Mouse (Mus musculus): ENCODE measurements around the gene Galnt9.

The Galnt9 gene

DNA sequence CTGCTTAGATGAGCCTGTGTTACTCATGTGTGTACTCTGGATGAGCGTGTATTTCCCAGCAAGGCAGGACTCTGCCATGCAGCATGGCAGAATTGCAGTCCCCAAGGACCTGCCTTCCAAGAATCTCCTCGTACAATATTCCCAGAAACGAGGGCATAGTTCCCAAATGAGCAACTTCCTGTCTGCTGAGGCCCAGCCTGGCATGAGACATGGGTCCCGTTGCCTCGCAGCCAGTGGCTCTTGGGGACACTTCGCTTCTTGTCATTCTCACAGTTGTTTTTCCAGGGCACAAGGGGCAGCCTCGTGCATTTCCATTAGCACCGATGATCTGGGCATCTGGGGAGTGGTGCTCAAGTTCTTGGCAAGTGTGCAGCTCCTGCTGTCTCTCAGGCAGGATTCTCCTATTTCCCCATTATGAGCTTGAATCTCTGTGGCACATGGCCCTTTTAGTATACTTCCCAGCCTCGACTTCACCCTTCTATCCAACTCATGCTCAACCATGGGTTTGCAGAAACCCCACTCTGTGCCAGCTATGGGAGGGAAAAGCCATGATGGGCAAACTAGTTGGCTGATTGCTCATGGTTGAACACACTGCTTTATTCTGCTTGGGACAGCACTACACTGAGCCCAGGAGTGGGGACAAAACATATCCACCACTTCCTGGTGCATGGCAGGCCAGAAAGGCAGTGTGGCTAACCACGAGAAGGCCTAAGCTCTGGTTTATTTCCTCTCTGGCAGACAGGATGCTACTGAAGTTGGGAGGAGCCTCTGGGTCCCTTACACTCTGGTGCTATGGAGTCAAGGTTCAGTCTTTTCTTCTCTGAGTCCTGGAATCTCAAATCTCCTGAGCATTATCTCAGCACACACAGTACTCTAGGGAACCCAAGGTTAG lies 38.7 kb downstream of the Galnt9 start:
- no peak for DNase-seq (ENCODE audit: low read depth in 1 of 2, low spot score in 2 of 2)

DNA sequence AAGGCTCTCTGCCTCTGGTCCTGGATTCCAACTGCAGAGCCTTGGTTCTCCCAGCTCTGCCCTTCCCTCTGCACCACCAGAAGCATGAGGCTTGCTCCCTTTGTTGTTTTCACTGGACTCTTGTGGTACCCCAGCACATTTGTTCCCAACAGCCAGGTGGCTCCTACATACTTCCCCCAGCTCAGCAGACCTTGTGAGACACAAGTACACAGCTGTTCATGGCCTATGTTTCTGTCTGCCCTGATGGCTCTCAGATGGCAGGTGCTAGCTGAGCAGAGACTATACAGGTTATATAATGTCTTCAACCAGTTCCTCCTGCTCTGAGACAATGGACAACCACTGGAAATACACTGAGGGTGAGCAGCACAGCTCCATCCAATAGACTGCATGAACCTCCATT lies 43.3 kb downstream of the Galnt9 start:
- DNase-seq (ENCODE audit: low read depth in 1 of 2, low spot score in 2 of 2), result no peak

DNA sequence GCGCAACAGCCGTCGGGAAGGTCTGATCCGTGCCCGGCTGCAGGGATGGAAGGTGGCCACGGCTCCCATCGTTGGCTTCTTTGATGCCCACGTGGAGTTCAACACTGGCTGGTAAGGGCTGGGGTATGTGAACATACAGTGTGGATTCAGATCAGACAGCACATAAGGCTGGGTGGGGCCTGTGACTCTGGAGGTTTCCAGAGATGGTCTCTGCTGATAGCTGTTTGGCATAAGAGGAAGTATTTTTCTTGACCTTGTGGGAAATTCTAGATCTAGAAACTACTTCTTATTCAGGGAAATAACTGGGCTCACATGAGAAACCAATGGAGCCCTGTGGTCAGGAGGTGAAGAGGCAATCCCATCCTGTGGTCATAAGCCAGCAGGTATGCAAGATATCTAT lies 45.7 kb downstream of the Galnt9 start:
- no peak for DNase-seq (ENCODE audit: low read depth in 1 of 2, low spot score in 2 of 2)

DNA sequence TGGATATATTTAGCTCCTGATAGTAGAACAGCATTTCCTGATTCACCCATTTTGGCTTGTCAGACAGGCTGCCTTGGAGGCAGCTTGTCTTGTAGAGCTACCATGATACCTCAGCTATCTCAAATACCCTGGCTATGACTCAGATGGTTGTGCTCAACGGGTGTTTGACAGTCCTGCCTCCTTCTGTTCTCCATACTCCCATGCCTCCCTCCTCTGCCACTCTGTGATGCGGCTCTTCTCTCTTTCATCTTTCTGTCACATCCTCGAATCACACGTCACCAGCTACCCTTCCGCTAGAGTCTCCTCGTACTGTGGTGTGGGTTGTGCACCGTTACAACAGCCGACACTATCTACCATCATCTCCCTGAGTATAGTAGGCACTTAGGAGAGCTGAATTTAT lies 50.3 kb downstream of the Galnt9 start:
- DNase-seq (ENCODE audit: low read depth in 1 of 2, low spot score in 2 of 2), result no peak

DNA sequence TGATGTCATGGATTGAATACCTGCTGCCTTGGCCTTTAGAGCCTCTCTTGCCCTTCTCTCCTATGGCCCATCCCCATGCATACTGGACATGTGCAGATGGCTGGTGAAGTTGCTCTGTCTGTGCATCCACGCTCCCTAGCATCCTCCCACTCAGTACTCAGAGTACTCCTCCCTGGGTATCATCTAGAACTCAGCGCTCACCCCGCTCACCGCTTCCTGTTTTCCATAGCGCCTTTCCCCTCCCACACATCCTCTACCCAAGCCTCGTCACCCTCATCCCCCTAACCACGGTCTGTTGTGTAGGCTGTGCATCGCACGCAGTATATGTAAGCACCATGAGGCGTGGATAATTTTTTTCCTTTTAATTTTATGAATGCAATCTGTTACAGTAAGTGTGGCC lies 51.2 kb downstream of the Galnt9 start:
- DNase-seq (ENCODE audit: low read depth in 1 of 2, low spot score in 2 of 2), result no peak

DNA sequence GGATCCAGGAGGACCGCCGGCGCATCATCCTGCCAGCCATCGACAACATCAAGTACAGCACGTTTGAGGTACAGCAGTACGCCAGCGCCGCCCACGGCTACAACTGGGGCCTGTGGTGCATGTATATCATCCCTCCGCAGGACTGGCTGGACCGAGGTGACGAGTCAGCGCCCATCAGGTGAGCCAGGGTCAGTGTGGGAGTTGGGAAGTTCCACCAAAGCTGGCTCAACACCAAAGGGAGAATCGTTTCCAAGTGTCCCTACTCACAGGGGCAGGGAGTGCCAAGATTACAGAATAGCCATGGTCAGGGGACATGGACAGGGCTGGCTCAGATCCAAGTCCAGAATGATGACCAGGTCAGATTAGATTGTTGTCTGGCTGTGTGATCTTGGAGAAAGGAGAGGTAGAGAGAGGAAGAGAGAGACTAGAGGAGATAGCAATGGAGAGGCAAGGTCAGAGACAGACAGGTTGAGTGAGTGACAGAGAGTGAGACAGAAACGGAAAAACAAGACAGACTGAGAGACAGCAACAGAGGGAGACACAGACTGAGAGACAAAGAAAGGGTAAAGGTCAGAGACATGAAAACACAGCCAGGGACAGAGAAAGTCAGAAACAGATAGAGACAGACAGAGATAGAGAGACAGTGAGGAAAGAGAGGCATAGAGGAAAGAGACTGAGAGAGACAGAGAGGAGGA lies 52.1 kb downstream of the Galnt9 start:
- DNase-seq (ENCODE audit: low read depth in 1 of 2, low spot score in 2 of 2), result no peak

DNA sequence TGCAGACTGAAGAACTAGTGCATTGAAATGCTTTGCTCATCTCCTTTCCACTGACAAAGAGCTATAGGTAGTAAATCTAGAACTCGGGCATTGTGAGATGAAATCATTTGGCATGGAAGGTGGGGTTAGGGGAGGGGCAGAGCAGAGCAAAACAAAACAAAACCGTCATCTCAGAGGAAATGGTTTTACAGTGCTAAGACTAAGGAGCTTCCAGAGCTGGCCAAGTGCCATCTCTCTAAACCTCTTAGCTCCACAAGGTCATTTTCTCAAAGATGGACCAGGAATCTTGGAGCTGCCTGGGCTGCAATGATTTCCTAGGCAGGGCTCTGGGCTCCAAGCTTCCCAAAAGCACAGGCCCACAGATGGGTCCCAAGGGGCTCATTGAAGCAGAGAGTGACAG lies 53.3 kb downstream of the Galnt9 start:
- DNase-seq (ENCODE audit: low read depth in 1 of 2, low spot score in 2 of 2), result no peak

DNA sequence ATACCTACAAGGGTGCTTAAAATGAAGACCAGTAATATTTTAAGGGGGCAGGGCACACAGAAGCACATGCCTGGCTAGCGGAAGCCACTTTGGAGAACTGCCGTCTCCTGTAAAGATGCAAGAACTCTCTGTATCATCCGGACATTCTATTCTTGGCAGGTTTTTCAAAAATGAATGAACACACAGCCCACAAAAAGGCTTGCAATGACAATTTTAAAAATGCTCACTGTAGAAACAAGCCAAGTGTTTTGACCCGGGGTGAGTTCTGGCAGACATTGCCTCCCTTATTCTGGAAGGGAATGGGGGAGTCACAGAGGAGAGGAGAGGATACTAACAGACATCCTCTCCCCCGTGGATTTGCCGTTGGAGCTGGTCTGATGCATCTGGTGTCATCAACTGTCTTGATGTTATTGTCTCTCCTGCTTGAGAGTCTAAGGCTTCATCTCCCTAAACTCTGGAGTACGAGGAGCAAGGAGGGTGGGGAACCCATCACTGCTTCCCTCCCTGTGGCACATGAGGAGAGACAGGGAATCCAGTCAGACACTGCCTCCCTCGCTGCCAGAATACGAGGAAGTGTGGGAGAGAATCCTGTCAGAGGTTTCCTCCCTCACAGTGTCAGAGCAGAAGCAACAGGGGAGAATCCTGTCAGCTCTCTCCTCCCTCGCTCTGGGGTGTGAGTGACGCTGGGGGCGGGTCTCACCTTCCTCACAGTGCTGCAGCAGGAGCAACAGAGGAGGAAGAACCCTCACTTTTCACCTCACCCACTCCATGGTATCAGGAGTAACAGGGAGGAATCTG lies 54.3 kb downstream of the Galnt9 start:
- DNase-seq (ENCODE audit: low read depth in 1 of 2, low spot score in 2 of 2), result no peak

DNA sequence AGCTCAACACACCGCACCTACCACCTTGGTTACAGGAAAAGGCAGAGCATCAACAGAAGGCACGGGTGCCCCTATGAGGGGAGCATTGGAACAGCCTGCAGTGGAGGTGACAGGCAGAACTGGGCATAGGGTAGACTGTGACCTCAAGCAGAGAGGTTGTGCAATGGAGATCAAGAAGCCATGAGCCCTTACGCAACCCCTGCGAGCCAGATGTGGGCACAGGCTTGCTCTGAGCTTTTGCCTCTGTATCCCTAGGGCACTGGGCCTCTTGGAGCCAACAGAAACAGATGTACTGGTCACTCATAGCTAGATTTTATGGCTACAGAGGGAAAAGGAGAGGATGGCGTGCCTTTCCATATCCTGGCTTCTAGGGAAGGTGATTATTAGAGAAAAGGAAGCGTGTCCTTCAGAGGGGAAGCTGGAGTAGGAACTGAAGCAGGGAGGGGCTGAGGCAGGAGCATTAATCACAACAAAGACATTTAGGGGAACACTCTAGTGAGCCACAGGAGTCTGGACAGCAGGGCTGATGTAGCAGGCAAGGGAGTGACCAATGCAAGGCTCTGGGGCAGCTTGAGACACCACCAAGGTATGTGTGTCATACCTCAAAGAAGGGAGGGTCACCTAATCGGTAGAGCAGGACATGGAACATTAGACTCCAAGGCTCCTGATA lies 59.0 kb downstream of the Galnt9 start:
- DNase-seq (ENCODE audit: low read depth in 1 of 2, low spot score in 2 of 2), result peak; percentile 42 to 52

DNA sequence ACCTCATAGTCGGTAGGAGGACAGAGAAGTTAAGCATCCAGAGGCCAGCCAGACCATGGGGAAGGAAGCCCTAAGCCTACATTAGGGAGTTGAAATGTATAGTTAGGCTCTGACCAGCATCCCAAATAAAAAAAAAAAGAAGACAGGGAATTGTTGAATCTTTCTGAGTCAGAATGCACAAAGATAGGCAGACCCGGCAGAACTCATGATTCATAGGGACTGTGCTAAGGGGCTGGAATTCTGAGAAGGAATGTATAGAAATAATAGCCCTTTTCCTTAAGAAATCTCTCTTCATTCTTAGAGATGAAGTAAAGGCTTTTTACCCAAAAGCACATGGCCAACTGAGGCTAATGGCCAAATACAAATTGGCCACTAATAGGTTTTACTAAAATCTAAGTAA lies 60.2 kb downstream of the Galnt9 start:
- DNase-seq (ENCODE audit: low read depth in 1 of 2, low spot score in 2 of 2), result no peak

DNA sequence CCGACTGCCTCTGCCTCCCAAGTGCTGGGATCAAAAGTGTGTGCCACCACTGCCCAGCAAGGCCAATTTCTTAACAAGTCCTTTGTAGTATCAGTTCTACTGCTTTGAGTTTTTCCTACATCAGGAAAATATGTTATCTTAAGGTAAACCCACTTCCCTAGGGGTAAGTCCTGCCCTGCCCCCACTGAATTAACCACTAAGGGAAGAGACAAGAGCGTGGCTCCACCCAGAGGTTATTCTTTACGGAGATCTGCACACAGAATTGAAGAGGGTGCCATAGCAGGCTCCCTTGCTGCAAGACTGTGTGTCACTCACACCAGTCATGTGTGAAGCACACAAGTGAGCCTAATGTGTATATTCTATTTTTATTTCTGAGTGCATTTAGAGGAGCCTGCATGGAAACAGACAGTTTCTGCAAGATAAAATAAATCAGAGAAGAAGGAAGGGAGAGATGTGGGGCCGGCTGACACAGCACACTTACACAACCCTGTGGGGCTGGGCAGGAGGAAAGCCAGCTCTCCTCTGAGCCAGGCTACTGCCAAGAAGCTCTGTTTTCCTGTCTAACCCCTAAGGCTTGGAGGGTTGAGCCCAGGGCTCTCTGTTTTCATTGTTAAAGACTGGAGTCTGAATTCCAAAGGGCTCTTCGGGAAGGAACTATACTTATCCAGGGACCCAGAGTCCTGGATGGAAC lies 61.5 kb downstream of the Galnt9 start:
- no peak for DNase-seq (ENCODE audit: low read depth in 1 of 2, low spot score in 2 of 2)

DNA sequence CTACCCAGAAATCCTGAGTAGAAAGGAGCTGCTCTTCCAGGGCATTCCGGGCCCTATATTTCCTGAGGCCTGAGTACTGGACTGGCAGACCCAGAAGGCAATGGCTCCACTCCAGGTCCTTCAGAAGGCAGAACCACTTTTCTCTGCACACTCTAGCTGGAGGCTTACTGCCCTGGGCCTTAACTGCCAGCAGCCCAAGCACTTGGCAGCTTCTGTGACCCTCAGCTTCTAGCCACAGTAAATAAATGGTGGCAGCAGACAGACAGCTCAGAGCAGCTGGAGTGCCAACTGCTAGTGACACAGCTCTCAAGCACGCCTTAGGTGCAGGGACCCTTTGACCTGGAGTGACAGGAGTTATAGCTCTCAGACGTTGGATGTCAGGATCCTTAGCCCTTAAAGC lies 63.6 kb downstream of the Galnt9 start:
- no peak for DNase-seq (ENCODE audit: low read depth in 1 of 2, low spot score in 2 of 2)

DNA sequence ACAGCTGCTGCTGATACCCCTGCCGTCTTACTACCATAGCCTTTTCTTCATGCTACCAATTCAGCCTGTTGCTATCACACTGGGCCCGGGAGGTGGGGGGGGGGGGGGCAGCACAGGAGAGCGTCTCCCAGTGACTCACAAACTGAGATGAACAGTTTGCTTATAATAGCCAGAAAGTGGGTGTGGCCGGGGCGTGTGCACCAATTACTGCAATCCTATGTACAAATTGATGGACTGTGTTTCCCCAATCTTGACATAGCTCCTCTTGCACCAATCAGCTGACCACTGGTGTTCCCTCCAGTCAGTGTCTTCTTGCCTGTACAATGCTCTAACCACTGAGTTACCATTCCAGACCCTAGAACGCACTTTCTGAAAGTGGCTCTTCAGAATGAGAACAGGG lies 64.2 kb downstream of the Galnt9 start:
- no peak for DNase-seq (ENCODE audit: low read depth in 1 of 2, low spot score in 2 of 2)

DNA sequence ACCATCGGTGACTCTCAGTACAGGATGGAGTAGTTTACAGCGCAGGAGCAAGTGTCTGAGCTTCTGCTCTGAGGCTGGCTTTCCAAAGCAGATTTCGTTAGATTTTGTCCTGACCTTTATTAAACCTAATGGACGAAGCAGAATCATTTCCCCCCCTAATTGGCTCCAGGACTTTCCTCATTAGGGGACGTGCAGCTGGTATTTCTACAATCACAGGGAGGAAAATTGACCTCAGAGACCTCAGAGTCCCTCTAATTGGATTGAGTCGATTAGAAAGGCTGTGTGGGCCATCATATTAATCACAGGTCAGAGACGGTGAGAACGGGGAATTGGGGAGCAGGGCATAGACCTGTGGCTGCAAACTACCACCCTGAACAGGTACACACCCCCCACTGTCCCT lies 64.8 kb downstream of the Galnt9 start:
- DNase-seq (ENCODE audit: low read depth in 1 of 2, low spot score in 2 of 2), result no peak

DNA sequence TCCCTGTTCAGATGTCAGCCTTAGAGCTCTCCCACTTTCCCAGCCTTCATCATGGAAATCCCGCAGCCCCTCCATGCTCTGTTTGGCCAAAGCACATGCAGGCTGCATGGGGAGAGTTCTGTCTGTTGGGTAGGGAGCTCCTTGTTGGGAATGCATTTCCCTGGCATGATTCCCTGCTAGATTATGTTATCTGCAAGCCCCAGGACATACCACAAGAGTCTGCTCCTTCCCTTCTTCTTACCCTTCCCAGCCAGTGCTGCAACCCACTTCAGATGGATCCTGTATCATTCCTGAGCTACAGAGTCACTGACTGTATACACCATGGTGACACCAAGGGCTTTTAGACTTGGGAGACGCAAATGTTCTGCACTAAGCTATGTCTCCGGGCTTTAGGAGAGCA lies 65.3 kb downstream of the Galnt9 start:
- no peak for DNase-seq (ENCODE audit: low read depth in 1 of 2, low spot score in 2 of 2)

DNA sequence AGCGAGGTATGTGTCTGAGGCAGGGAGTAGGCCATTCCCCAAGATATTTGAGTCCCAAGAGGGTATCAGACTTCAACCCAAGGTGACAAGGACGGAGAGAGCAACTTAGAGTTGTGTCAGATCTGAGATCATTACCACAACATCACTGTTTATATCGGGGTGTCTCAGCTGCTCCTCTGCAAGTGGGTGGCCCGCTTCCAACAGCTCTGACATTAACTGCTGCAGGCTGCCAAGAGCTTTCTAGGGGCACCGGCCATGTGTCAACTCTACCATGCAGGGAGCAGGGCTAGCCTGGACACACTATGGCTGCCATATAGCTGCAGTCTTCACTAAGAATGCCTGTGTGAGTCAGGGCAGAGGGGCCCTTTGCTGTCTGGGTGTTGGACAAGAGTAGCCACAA lies 65.7 kb downstream of the Galnt9 start:
- no peak for DNase-seq (ENCODE audit: low read depth in 1 of 2, low spot score in 2 of 2)

DNA sequence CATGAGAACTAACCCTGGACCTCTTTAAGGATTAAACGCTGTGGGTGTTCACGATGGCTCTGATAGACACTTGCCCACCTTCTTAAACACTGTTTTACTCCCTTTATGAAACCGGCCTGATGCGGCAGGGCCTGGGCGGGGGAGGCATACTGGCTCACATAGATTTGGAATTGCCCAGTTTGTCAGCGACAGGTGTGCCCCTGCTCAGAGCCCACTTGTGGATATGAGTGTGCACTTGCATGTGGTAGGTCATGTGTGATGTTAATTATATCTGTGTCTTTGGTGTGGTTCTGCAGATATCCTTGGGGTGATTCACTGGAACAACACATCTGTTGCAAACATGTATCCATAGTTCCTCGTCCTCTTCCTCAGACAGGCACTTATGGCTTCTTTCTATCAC lies 66.3 kb downstream of the Galnt9 start:
- no peak for DNase-seq (ENCODE audit: low read depth in 1 of 2, low spot score in 2 of 2)

DNA sequence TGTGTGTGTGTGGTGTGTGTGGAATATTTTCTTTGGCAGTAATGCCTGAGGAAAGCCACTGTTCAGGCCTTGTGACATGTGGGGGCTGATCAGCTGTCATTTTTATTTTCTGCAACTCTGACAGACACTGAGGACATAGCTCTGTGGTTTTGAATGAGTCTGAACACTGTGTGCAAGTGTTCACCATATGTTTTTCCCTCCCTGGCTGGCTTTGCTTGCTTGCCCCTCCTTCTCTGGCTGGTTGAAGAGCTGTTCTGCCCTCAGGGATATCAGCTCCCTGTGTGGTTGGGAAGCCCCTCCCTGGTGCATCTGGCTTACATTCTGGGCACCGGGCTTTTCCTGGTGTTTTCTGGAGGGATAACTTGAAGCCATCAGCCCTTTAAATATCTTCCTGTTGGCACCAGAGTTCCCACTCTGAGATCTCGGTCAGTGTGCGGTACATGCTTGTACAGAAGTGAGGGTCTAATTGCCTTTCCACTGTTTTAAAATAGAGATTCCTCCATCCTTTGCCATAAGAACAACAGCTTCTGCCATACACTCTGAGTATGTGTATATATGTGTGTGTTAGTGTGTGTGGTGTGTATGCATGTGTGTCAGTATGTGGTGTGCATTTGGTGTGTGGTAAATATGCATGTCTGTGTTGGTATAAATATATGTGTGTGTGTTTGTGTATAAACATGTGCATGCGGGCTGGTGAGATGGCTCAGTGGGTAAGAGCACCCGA lies 67.4 kb downstream of the Galnt9 start:
- DNase-seq (ENCODE audit: low read depth in 1 of 2, low spot score in 2 of 2), result no peak

DNA sequence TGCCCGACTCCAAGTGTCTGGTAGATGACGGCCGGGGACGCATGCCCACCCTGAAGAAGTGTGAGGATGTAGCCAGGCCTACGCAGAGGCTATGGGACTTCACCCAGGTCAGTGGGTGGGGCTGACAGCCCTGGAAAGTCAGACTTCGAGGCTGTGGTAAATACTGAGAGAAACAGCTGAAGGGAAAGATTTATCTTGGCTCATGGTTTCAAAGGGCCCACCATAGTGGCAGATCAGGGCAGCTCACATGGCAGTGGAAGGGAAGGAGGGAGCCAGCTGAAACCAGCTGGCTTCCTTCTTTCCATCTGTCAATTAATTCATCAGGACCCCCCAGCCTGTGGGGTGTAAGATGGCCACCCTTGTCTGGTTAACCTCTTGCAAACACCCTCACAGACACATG lies 75.1 kb downstream of the Galnt9 start:
- no peak for DNase-seq (ENCODE audit: low read depth in 1 of 2, low spot score in 2 of 2)

DNA sequence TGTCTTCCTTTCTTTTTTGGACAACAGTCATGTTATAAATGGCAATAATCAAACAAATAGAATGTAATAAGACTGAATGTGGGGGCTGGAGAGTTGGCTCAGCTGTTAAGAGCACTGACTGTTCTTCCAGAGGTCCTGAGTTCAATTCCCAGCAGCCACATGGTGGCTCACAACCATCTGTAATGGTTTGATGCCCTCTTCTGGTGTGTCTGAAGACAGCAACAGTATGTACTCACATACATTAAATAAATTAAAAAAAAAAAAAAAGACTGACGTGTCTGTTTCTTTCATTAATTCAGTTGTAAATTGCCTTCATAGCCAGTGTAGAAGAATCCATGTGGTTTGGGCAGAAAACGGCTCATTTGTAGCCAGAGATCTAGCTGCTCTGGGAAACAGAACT lies 80.2 kb downstream of the Galnt9 start:
- DNase-seq (ENCODE audit: low read depth in 1 of 2, low spot score in 2 of 2), result no peak

Data from monocyte, adult 2 months (primary cell).